8 mouse cellular contexts compared by ENCODE assay signal in genomic region chr10:80248971-80249640, GRCm38 (mm10). TPM values are rescaled to one million over a fixed set of nuclear protein-coding genes. Genes with fewer than 3 reads are reported as not detected.
DNase-seq lines count a peak whose midpoint lies in the region; ATAC-seq lines count a peak whose summit lies in the region.

Gene Ndufs7, plus strand, starts transcription at chr10:80249121.

- H3K4me2 ChIP-seq in hindbrain, embryonic 12.5 days (replicated peaks): peak within 1 kb of the TSS; percentile 93

- H3K27ac ChIP-seq in hindbrain, embryonic 12.5 days: peak within 1 kb of the TSS; percentile 89

- peak within 1 kb of the TSS; percentile 83 for H3K9ac ChIP-seq in hindbrain, embryonic 12.5 days

- H3K4me1 ChIP-seq in hindbrain, embryonic 12.5 days: peaks cover 14% of the 10 kb centered on the region

- ATAC-seq in hindbrain, embryonic 12.5 days (ENCODE audit: low FRiP score): peak; percentile 82

- H3K36me3 ChIP-seq in hindbrain, embryonic 12.5 days: peaks cover 22% of the 10 kb centered on the region

- WGBS in hindbrain, embryonic 12.5 days: under 1% methylated on average over 53 of the region's 53 CpGs

- DNase-seq in NIH3T3 (ENCODE audit: low read depth): peak; percentile 98
- DNase-seq in cerebellum, postnatal 10 days: peak; percentile 95 to 97
- DNase-seq in frontal cortex, postnatal 10 days (ENCODE audit: low spot score in 2 of 2): peak; percentile 89 to 95
- DNase-seq in layer of hippocampus, postnatal 14 days (ENCODE audit: low spot score in 2 of 2): peak; percentile 97 to 99
- DNase-seq in lung, postnatal 14 days: peak; percentile 96
- peak; percentile 94 for DNase-seq in retina, adult 2 months (ENCODE audit: low read depth, low spot score)
- DNase-seq in thymus, postnatal 36 days: peak; percentile 93 to 94

- no peaks in the 10 kb centered on the region for H3K27me3 ChIP-seq in hindbrain, embryonic 12.5 days

- no peaks in the 10 kb centered on the region for H3K9me3 ChIP-seq in hindbrain, embryonic 12.5 days (replicated peaks)

- H3K4me3 ChIP-seq in hindbrain, embryonic 12.5 days: peak within 1 kb of the TSS; percentile 72

RNA-seq across cellular contexts. Expression of gene Ndufs7, which starts in this region (rescaled TPM):
- polyA plus RNA-seq in hindbrain, embryonic 12.5 days (2016; fragmentation: Nextera tagmentation; extraction: Ambion mirVana): 177 and 220 TPM in 2 replicates
- 100 to 1,000 TPM; 169 to 175 TPM for total RNA-seq in layer of hippocampus, postnatal 14 days (2021)

Comparison
In these comparisons a context has a peak if more than half of its experiments do, and no peak if none do; other contexts are left out.
1. Peak in every context shown above with its lines: DNase-seq, ATAC-seq, H3K4me3 ChIP-seq and H3K27ac ChIP-seq.